Mouse (Mus musculus): ENCODE results near the gene Clgn.

The Clgn gene

DNA sequence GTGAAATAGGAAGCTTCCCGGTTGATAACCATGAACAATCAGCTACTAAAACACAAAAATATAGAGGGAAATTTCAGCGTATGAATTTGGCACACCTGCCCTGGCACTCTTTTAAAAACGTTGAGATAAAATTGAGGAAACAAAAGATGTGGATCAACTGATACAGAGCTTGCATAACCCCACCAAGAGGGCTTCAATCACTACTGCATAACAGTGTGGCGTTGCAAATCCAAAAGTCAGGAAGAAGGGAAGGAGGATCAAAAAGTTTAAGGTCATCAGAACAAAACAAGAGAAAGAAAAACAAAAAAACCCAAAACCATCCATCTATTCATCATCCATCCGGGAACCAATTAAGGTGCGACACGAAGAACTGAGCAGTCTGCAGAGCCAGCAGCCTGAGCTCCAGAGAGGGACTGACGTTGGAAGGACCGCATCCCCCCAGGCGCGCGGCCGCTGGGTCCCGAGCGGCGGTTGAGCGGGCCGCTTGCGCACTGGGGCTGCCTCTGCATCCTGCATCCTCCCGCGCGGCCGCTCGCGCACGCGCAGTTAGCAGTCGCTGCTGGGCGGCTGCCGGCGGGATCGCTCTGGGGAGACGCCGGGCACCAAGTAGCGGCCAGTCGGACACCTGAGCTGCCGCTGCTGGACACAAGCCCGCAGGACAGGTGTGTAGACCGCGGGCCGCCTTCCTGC lies at the start of gene Clgn:
Clgn (plus strand) TSS at position 552 of the 690 bp plus-strand sequence.
- DNase-seq, result peak; percentile 61

DNA sequence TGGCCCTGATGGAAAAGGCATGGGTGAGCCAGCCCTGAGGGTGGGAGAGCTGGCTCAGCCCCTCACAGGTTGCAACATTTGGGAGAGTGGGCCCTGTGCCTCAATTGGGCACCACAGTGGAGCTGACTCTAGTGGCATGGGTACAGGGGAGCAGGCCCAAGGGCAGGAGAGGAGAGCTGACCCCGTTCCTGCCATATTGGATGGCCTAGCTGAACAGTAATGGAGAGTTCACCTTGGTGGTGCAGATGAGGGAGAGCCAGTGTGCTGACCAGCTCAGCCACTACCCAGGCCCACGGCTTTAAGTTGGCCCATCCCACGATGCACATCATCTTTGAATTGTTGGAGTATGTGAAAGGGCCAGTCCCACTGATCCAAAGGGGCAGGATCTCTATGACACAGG lies 47.6 kb upstream of the Clgn start:
- no peak for DNase-seq

DNA sequence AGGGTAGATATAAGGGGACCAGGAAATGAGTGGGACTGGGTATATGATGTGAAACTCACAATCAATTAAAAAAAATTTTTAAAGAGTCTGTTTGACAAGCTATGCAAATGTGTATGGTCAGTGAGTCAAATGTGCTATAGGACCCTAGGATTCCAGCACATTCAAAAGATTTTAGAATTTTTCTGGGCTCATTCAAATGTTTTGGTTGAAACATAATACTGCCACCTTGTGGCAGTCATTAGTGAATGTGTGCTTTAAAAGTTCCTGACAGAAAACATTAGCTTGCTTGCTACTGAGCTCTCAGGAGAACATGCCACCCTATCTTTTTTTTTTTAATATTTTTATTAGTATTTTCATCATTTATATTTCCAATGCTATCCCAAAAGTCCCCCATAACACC lies 47.0 kb upstream of the Clgn start:
- DNase-seq, result no peak

DNA sequence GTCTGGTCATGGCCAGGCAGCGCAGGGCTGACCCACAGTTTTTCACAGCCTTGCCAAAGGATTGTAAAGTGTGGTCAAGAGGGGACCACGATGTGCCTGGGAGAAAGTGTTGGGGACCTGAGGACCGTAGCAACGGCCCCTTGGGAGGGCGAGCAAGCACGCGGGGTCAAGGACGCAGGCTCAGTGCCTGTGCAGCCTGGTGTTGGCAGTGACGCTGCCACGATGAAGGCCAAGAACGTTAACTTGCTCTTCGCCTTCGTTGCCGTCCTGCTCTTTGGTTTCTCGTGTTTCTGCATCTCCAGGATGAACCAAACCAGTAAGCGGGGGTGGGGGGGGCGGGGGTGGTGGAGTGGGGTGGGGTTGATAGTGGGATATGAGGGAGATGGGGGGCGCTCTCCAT lies 41.4 kb upstream of the Clgn start, which contains the start of gene Mgat4d:
Mgat4d (plus strand) TSS at position 209 of the 400 bp plus-strand sequence.
- no peak for DNase-seq

DNA sequence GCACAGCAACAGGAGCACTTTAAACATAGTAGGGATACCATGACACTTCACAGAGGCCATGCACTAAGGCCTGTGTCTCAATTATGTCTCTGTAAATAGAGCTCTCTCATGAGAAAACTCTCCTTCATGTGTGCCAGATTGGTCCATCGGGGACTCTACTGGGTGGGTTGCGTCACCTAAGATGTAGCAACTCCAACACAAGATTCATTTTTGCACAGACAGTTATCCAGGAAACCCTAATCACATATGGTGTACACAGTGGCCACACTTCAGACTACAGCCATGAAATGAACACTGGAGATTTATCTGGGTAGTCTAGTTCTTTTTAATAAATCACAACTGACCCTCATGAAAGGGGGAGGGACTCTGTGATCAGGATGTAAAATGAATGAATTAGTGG lies 38.4 kb upstream of the Clgn start:
- DNase-seq, result no peak

DNA sequence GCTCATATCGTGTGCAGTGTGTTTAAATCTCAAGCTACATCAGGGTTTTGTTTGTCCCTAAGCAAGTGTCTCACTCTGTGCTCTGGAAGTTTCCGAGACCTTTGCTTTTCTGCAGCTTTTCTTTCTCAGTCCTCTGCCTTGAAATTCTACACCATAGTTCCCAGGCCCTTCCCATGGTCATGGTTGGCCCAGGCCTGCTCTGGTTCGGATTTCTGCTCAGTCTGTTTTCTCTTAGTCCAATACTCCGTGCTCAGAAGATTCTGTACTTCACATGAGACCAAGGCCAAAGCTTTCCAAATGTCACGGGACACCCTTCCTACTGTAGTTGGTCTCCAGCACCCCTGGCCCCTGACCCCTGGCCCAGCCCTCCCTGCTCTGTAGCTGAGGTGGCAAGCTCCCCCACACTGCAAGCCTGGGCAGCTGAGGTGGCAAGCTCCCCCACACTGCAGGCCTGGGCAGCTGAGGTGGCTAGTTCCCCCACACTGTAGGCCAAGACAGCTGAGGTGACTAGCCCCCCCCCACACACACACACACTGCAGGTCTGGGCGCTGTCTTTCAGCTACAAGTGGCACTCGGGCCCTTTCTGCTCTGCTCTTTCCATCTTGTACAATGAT lies 26.4 kb upstream of the Clgn start:
- DNase-seq, result no peak

DNA sequence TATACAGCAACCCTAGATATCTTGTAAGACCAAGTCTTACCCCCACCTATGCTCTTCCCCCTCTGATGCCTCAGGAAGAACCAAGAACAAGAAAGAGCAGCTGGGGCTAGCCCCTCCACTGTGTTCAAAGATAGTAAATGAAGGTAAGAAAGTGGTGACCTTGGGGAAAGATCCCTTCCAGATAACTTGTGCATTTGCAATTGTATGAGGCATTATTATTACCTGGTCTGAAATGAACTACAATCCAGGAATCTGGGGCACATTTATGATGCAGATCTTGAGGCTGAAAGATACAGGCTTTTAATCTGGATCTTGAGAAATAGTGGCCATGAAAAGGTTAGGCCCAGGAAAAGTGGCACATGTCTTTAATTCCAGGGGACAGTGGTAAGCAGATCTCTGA lies 12.4 kb upstream of the Clgn start:
- DNase-seq, result no peak

DNA sequence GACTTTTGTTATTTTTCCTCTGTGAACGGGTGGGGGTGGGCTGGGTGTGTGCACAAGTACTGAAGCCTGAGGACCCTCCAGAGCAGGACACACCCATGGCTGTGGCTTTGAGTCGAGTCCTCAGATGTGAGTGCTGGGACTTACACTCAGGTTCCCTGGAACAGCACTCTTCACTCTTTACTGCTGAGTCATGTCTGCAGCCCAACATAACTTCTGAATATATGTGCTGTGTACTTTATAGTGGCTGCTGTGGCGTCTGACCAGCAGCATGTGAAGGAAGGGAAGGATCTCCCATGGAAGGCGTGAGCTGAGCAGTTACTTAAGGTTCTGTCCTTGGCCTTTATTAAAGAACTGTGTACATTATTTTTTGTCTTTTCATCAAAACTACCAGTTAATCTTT lies 9.5 kb upstream of the Clgn start:
- DNase-seq, result no peak

DNA sequence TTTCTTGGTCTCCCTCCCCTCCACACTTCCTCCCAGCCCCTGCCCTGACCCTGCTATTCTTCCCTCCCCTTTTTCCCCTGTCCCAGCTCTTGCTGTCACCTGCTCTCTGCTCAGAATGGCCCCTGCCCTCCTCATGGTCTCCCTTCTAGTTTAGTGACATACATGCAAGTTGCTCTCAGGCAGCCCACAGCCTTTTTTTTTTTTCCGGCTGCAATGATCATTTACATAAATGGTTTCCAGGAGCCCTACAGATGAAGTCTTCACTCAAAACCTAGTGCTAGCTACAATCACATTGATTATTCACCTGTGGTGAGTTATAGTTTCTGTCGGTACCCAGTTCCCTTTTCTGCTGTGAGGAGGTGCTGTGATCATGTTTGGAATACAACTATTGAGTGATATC lies 8.7 kb upstream of the Clgn start:
- DNase-seq, result no peak

DNA sequence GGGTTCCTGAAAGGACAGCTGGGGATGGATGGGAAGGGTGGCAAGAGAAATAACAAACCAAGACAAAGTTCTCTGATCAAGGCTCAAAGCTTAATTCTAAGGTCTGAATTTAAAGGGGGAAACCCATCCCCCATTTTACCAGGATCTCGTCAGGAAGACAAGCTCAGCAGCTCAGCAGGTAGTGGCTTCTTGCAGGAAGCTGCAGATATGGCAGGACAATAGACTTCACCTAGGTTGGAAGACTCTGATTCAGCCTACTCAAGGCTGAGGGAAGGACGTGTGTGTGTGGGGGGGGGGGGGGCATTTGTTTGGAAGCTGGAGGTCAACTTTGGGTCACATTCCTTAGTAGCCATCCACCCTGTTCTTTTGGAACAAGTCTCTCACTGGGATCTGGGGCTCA lies 6.8 kb upstream of the Clgn start:
- DNase-seq, result no peak

DNA sequence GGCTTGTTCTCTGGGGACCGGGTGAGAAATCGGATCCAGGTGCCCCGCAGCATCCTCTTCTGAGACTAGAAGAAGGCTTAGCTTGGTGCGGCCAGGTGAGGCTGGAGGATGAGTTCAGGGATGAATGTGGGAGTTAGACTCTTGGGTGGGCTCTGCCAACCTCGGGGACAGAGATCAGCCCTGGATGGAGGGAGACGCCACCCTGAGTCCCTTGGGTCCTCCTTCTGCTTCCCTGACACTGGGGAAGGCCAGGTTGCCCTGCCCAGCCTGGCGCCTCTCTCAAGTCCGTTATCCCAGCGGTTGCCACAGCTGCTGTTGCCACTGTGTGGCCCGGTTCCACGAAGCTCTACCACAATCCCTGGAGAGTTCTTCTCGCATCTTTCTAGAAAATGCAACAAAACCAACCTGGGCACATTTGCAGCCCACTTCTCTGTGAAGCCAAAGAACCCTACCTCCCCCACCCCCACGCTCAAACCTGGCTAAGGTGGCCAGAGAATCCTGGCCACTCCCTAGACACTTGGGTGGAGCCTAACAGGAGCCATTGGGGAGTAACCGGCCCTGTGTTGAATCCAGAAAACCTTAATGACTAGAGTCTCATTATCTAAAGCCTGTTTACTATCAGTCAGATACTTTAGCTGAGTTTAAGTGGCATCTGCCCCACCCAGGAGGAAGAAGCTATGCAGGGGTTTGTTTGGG lies 487 bp downstream of the Clgn start:
- DNase-seq, result no peak

DNA sequence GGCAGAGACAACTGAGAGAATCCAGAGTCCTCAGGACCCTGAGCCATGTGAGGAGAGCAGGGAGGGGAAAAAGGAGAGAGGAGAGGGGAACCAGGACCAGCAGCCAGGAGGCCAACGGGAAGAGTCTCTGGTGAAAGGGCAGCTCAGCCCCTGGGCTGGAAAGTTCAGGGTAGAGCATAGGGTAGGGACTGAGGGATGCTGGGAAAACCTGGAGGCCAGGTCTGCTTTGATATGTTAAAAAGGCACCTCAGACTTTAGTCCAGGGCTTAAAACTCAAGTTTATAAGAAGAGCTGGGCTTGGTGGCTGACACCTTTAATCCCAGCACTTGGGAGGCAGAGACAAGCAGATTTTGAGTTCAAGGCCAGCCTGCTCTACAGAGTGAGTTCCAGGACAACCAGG lies 2.9 kb downstream of the Clgn start:
- no peak for DNase-seq

DNA sequence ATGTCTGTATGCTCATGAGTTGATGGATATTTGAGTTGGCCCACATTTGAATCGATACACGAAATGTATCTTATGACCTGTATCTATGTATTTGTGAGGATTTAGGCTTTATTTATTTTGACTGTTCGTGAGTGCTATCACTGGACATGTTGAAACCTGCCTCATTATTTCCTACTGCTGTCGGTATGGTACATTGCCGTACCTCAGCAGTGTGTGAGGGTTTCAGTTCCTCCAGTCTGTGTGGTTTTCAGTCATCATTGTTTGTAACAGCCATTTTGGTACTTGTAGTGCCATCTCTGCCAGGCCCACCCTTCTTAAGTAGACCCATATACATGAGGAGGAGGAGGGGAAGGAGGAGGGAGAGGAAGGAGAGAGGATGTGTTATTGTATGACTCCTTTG lies 4.7 kb downstream of the Clgn start:
- no peak for DNase-seq

DNA sequence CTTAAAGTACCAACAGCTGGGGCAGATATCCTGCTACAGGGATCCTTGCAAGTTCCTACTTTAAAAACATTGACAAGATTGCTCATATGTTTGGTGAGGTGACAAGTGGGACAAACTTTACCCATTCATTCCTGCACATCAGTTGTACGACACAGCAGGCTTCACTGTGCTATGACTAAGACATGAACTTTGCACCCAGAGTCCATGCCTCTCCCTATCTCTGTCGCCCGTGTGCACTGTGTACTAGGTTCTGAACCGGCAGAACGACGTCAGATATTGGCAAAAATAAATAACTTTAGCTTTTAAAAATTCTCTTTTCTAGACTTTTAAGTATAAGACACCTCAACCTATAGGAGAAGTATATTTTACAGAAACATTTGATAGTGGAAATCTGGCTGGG lies 7.0 kb downstream of the Clgn start:
- no peak for DNase-seq

DNA sequence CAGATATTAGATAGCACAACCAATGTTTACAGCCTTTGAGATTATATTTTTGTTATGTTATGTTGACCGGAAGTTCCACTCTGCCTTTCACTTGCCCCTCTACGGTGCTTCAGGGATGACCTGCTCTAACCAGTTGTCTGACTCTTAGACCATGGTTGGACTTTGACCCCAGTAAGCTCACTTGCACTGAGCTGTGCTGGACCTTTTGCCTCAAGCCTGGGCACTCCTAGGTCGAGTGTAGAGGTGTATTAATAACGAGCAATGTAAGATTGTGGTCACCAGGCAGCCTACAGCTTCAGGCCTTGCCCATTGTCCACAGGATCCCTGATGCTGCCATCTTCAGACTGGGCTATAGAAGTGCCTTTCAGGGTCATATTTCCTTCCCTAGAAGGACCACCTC lies 8.1 kb downstream of the Clgn start:
- DNase-seq, result no peak

DNA sequence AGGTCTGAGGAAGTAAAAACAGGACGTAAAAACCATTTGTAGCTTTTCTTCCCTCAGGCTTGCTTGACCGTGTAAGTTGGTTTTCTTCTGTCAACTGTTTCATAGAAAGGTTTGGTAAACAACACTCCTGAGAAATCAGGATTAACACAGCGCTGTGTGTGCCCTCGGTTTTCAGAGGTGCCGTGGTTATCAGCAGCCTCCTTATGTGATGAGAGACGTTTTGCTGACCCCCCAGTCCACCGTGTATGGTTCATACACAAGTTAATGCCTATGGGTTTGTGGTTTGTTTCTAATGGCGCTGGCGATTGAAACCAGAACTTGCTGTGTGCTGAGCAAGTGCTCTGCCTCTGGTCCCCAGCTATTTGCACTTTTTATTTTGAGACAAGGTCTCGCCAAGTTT lies 15.9 kb downstream of the Clgn start:
- DNase-seq, result no peak

DNA sequence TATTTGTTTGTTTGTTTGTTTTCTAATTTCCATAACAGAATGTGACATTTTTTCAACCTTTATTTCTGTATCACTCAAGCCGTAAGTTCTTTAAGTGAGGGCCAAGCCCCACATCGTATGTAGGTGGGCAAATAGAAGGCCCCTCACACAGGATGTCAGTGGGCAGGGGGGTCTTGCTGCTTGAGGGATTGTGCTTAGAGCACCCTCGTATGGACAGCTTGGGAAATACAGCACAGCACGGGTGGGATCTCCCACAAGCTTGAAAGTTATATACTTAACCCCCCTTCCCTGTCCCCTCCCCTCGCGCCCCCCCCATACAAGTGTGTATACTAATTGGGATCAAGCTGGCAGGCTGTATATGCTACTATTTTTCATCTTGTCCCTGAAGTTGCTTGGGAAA lies 17.2 kb downstream of the Clgn start:
- peak; percentile 9 for DNase-seq

DNA sequence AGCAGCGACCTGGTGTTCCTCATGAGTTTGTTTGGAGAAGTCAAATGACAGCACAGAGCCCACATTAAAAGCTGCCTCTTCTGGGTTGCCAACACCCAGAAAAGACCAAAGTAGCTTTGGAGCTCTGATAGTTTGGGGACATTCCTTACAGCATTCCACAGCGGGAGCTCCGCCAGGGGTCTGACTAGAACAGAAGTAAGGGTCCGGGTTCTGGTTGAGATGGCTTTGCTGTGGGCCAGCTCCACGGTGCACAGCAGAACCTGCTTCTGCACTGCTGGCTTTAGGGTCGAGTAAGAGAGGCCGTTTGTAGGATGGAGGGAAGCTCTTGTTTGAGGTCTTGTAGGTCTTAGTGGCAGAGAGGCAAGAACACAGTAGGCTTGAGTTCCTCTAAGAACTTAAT lies 18.8 kb downstream of the Clgn start:
- no peak for DNase-seq

DNA sequence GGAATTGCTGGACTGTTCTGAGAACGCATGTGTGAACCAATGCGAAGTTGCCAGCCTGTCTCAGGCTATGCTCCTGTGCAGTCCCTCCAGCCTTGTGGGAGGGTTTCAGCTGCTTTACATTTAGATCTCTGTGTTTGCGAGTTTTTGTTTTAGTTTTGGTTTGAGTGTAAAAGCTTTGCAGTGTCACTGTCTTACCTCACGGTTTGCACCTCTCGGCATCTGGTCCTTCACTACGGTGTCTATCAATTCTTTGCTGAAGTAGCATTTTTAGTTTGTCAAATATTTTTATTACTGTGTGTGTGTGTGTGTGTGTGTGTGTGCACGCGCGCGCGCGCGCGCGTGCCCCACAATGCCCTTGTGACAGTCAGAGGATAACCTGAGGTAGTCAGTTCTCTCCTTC lies 27.2 kb downstream of the Clgn start:
- DNase-seq, result no peak

DNA sequence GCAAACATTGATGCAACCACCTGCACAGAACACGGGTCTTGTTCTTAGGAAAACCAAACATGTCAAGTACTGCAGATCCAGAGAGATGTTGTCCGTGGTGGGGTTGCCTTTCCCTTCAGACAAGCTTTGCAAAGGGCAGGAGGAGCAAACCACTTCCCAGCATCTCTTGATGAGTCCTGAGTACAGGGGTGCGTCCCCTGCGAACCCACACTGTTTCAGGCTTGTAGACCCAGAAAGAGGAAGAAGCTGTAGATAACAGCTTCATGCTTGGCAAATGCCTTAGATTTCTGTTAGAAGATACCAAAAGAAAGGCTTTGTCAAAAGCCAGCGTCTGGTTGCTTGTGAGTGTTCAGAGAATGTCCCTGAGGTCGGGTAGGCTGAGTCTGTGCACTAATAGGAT lies 28.3 kb downstream of the Clgn start:
- DNase-seq, result no peak

DNA sequence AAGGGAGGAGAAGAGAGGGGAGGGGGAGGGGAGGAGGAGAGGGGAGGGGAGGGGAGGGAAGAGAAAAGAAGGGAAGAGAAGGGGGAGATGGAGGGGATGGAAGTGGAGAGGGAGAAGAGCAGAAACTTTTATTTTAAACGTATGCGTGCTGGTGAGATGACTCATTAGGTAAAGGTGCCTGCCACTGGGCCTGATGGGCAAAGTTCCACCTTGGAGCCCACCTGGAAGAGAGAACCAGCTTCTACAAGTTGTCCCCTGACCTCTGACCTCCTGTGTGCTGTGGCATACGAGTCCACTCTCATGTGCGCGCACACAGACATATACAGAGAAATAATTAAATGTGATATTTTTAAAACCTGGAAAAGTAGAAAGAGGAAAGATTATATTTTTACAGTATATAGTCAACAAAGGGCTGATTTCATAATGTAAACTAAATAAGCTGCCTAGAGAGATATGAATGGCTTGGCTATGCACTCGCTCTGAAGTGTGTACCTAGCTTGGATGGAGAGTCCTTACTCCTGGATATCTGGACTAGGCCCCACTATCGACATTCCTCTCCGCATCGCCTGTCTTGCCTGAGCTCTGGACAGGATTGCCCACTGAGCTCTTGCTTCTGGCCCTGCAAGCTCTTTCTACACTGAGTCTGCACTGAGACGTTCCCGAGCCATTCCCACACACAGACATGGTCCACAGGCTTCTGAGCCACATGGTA lies 29.3 kb downstream of the Clgn start:
- no peak for DNase-seq

DNA sequence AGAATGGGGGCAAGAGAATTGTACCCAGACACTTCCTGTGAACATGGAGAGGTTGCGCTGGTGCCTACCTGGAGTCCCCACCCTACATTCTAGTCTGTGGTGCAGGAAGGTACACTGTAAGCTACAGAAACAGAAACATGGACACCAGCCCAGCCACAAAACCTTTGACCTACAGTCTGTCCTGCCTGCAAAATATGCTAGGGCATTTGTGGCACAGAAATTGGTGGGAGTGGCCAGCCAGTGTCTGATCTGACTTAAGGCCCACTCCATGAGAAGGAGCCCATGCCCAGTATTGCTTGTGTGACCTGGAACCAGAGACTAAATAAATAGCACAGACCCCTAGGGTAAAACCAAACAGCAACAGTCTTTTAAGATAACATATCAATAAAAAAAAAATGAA lies 31.7 kb downstream of the Clgn start:
- DNase-seq, result no peak

DNA sequence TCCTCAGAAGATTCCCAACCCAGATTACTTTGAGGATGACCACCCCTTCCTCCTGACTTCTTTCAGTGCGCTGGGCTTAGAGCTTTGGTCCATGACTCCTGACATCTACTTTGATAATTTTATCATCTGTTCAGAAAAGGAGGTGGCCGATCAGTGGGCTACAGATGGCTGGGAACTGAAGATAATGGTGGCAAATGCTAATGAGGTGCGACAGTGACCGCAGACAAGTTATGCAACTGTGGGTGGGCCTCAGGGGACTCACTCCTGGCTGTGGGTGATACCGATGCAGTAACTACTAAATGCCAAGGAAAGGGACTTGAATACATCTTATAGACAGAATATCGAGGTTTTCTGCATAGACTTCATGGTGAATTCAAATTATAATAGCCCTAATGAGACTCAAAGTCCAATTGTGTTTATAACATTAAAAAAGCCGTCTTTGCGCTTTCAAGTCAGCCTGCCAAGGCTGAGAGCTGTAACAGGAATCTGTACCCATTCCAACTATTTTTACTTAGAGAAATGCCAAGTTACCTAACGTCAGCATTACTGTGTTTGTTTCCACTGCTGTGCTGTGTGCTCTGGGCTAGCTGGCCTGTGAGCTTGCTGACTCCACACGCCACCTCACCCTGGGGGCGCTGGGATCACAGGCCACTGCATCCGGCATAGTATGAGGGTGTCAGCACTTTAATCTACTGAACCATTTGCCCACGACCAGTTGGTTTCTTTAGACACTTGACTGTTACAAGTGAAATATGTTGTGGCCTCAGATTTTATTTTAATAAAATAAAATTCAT lies 33.6 kb downstream of the Clgn start:
- DNase-seq, result no peak
